Mouse (Mus musculus) NIH3T3 (cell line): ENCODE results near the gene Sctr.
A peak's percentile ranks its signal among the peaks of the same experiment; 100 is the strongest.

ENCODE experiments used
- DNase-seq: peaks from one replicate; pipeline ENCODE4 v3.0.0-alpha.2; 2012; ENCODE audit warnings: low read depth

Gene Sctr

DNA sequence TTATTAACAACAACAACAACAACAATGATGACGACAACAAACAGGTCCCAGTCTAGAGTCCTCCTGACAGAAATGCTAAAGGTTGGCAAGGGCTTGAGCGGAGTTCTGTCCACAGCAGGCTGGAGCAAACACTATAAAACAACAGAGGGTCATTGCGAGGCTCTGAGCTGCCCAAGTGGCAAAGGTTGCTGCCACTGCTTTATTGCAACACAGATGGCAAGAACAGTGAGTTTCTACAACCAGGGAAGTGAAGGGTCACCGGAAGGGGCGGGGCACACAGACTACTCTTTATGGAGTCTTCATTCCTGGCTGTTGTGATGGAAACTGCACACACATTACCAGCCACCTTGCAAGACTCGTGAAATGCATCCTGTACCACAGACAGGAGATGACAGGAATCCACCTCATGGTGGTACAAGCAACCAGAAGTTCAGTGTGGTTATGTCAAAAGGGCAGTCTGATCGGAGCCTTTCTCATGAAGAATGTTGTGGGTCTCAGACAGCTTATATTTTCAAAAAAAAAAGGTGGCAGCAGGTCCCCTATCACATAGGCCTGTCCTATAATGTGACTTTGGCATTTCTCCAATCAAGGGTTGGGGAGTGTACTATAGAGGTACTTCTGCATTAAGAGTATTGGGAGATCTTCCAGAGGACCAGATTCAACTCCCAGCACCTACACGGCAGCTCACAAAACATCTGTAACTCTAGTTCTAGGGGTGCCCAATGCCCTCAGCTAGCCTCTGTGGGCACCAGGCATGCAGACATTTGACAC lies 93.9 kb downstream of the Sctr start:
- DNase-seq = no peak

DNA sequence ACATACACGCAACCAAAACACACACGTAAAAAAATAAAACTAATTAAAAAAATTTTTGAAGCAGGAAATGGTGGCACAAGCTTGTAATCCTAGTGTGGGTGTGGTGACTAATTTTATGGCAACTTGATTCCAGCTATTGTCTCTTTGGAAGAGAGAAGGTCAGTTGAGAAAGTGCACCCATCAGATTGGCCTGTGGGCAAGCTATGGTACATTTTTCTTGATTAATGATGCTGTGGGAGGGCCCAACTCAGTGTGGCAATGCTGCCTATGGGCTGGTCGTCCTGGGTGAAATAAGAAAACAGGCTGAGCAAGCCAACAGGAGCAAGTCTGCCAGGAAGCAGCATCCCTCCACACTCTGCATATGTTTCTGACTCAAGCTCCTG lies 94.5 kb downstream of the Sctr start:
- no peak for DNase-seq

DNA sequence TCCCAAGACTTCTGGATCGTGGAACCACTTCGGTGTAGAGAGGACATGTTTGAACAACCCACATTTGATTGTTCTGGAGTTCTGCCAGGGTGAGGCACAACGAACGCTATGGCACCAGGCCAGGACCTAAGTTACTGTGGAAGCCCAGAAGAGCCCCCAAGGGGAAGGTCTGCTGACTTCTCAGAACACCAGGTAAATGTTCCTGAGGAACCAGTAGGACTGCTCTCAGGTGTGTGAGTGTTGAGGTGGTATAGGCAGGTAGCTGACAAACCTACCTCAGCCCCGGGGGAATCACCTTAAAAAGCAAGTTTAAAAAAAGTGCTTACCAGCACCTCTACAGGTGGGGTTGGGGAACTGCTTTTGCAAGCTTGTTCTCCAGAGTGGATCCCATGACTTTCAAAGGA lies 98.9 kb downstream of the Sctr start:
- peak; percentile 40 for DNase-seq

DNA sequence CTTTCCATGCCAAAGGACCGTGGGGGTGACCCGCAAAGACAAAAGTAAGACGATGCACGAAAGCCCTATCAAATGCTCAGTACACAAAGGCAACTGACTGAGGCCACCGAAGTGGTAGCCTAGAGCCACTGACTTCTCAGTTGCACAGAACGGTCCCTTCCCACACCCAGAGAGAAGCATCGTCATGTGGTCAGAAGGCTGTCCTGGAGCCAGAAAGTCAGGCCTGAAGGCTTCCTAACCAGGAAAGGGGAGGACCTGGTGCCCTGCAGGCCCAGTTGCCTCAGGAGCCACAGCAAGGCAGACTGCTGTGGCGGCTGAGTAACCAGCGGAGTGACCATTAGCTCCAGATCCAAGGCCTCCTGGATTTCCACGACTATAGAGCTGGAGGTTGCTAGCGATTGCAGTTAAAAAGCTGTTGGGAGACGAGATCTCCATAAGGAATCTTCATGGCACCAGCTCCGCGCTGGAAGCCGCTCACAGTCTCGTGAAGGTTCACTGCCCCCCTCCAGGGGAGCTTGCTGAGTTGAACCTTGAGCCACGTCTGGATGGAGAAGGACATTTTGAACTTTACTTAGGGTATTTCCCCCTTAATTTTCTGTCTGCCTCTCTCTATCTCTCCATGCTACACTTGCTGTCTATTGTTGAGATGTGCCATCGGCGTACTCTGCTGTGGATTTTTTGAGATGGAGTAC lies 103.2 kb downstream of the Sctr start:
- no peak for DNase-seq

DNA sequence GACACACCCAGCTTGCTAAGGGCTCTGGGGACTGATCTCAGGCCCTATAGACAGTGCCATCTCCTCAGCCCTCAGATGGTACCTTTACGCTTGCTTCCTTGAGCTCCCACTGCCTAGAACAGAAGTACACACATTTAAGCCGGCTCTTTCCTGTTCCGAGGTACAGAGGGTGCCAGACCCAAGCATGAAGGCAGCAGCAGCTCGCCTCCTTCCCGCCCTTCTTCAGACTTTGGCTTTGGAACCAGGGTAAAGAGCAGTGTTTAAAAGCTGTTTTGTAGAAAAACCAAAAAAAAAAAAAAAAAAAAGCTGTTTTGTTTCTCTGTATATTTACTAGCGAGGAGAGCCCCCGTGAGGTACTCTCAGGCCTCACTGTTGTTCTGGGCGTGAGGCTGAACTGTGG lies 105.1 kb downstream of the Sctr start:
- DNase-seq = no peak

GRCm38 (mm10) chr1:120112251-120113187 lies 105.8 kb downstream of the Sctr start:
- DNase-seq = peak; percentile 38
